Mouse (Mus musculus) adrenal gland, adult 10 weeks (tissue): ENCODE measurements around the gene Tomm6. TPM values are rescaled to one million over a fixed set of nuclear protein-coding genes. Genes with fewer than 3 reads are reported as not detected.

Source experiments
- polyA plus RNA-seq: library from polyadenylated mRNA; stranded (reverse); fragments of 350-450 nt; fragmentation: Illumina TruSeq; extraction: RNeasy Lipid Tissue Mini Kit (QIAGEN cat#74804); gene quantifications from one replicate; pipeline ENCODE4 v1.2.3, GENCODE M21; 2014; ENCODE audit warnings: low read depth, low replicate concordance

Tomm6 gene
- 27.5 TPM for polyA plus RNA-seq

GRCm38 (mm10) chr17:47688344-47688607, at the start of gene Tomm6:
Gene Tomm6, minus strand, starts transcription at chr17:47688386.

GRCm38 (mm10) chr17:47736856-47737255, 48.7 kb upstream of the Tomm6 start, which contains the start of gene Tfeb:
Gene Tfeb, plus strand, starts transcription at chr17:47737030.

GRCm38 (mm10) chr17:47726566-47726965, 38.4 kb upstream of the Tomm6 start, which contains the start of gene Pgc:
Gene Pgc, plus strand, starts transcription at chr17:47726842.

GRCm38 (mm10) chr17:47694503-47695336, 6.5 kb upstream of the Tomm6 start, which contains the start of gene Prickle4:
Gene Prickle4, minus strand, starts transcription at chr17:47694736.

GRCm38 (mm10) chr17:47694442-47694502, 6.1 kb upstream of the Tomm6 start, which contains the start of gene Gm21981:
Gene Gm21981, minus strand, starts transcription at chr17:47694455.

GRCm38 (mm10) chr17:47688608-47689575, 706 bp upstream of the Tomm6 start, which contains the start of gene Frs3:
Gene Frs3, plus strand, starts transcription at chr17:47689030.

Other genes starting within 250 kb of the Tomm6 start
- gene Taf8, start 186.1 kb downstream of the Tomm6 start, polyA plus RNA-seq, result 6.2 TPM
- gene Ccnd3, start 183.3 kb downstream of the Tomm6 start, polyA plus RNA-seq, result 27.5 TPM
- gene Bysl, start 76.9 kb downstream of the Tomm6 start, polyA plus RNA-seq, result 2.0 TPM
- gene Med20, start 76.8 kb downstream of the Tomm6 start, polyA plus RNA-seq, result 16.0 TPM
- 0.52 TPM for gene Gm20517, start 76.8 kb downstream of the Tomm6 start, polyA plus RNA-seq
- 2.7 TPM for gene Usp49, start 57.7 kb downstream of the Tomm6 start, polyA plus RNA-seq
- 0.47 TPM for gene Frs3, start 644 bp upstream of the Tomm6 start, polyA plus RNA-seq
- not detected for gene Gm21981, start 6.1 kb upstream of the Tomm6 start, polyA plus RNA-seq
- not detected for gene Prickle4, start 6.3 kb upstream of the Tomm6 start, polyA plus RNA-seq
- not detected for gene Pgc, start 38.5 kb upstream of the Tomm6 start, polyA plus RNA-seq
- not detected for gene Tfeb, start 48.6 kb upstream of the Tomm6 start, polyA plus RNA-seq
- gene Mdfi, start 146.3 kb upstream of the Tomm6 start, polyA plus RNA-seq, result not detected
- gene Foxp4, start 236.3 kb upstream of the Tomm6 start, polyA plus RNA-seq, result 0.29 TPM